Mouse (Mus musculus): ENCODE data around the gene Trim63. TPM values are rescaled to one million over a fixed set of nuclear protein-coding genes. Genes with fewer than 3 reads are reported as not detected.
"Not testable (repeated sequence)": the region's sequence is repeated elsewhere in the genome, so short reads cannot be mapped to it uniquely, and the experiment has no call there.

Trim63 gene
- under 1 TPM; 0.30 to 0.35 TPM for total RNA-seq (2021)
- long read RNA-seq, experiment 1: 0 reads
- long read RNA-seq, experiment 2: 0 reads

GRCm38 (mm10) chr4:134314876-134315275 lies at the start of gene Trim63:
Gene Trim63 (plus strand): TSS chr4:134315120.
- DNase-seq (ENCODE audit: low spot score in 2 of 2): no peak

- no peak for DNase-seq (ENCODE audit: low spot score in 2 of 2)
Measured at GRCm38 (mm10) chr4:134265860-134266585, 48.9 kb upstream of the Trim63 start.

DNA sequence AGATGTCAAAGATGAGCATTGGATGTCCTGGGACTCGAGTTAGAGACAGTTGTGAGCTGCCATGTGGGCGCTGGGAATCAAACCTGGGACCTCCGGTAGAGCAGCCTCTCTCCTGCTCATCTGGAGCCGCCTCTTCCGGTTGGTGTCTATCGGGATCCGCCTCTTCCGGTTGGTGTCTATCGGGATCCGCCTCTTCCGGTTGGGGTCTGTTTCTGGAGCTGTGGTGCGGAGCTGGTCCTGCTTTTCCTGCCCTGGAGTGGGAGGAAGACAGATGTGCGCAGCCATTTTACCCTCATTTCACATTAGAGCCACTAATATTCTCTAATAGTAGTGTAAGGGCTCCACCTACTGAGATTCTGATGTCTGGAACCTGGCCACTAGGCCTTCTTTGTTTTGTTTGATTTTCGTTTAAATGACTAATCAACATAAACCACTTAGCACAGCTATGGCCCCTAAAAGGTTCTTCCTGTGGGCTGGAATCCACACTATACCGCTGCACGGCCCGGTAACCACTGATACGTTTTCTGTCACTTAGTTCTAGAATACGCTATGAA lies 46.7 kb upstream of the Trim63 start:
- DNase-seq (ENCODE audit: low spot score in 2 of 2): no peak

DNA sequence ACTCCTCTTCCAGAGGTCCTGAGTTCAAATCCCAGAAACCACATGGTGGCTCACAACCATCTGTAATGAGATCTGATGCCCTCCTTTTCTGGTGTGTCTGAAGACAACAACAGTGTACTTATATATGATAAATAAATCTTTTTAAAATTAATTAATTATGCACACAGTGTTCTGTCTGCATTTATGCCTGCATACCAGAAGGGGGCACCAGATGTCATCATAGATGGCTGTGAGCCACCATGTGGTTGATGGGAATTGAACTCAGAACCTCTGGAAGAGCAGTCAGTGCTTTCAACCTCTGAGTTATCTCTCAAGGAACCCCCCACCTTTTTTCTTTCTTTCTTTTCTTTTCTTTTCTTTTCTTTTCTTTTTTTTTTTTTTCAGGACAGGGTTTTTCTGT lies 45.3 kb upstream of the Trim63 start:
- DNase-seq (ENCODE audit: low spot score in 2 of 2): not testable (repeated sequence)

DNA sequence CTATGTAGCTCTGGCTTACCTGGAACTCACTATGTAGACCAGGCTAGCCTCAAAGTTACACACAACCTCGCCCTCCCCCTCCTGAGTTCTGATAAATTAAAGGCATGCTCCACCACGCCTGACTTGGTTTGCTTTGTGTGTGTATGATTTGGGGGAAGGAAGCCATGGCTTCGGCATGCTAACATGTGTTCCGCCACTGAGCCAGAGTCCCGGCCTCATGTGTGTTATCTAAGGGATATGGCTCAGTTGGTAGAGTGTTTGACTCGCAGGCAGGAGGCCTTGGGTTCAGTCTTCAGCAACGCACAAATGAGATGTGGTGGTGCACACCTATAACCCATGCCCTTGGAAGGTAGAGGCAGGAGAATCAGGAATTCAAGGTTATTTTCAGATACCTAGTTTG lies 42.9 kb upstream of the Trim63 start:
- no peak for DNase-seq (ENCODE audit: low spot score in 2 of 2)

- no peak for DNase-seq (ENCODE audit: low spot score in 2 of 2)
Measured at GRCm38 (mm10) chr4:134272731-134273416, 42.0 kb upstream of the Trim63 start.

DNA sequence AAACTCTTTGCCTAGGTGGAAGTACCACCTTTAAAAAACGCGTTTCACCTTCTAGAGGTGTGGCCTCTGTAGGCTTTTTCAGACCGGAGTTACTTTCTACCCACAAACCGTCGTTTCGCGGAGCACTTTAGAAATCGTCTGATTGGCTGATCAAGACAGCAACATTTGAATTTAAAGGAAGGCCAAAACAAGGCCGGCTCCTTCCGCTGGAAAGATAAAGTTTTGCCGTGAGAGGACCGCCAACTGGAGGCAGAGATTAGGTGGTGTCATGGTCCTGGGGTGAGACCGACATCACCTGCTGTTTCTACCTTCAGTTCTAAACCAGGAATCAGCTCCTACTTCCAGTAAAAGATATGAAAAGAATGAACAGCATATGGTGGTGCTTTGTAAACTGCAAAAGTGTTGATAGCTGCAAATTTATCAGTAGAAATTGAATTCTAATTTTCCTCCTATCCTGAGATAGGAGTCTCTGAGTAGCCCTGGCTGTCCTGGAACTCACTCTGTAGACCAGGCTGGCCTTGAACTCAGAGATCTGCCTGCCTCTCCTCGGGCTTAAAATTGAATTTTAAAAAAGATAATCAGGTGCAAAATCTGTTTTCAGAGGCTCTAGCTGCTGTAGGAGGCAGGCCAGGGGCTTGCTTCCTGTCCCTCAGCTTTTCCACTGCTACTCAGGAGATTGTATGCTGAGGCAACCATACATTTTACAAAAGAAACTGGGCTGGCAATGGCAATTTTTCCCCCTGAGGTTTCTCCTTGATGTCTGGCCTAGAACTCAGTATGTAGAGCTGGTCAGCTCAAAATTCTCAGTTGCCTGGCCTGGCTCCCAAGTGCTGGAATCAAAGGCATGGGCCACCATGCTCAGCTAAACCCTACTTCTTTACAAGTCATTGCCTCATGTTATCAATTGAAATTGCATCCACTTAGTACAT lies 41.2 kb upstream of the Trim63 start:
- no peak for DNase-seq (ENCODE audit: low spot score in 2 of 2)

GRCm38 (mm10) chr4:134284942-134285341 lies 30.0 kb upstream of the Trim63 start:
- no peak for DNase-seq (ENCODE audit: low spot score in 2 of 2)

GRCm38 (mm10) chr4:134286226-134287167 lies 28.4 kb upstream of the Trim63 start:
- no peak for DNase-seq (ENCODE audit: low spot score in 2 of 2)

GRCm38 (mm10) chr4:134287168-134287564 lies 27.8 kb upstream of the Trim63 start:
- DNase-seq (ENCODE audit: low spot score in 2 of 2): peak; percentile 97 to 98

- peak; percentile 66 to 69 for DNase-seq (ENCODE audit: low spot score in 2 of 2)
Measured at GRCm38 (mm10) chr4:134287575-134288025, 27.3 kb upstream of the Trim63 start, which contains the start of gene Pdik1l. Gene Pdik1l (minus strand): TSS chr4:134287895.

DNA sequence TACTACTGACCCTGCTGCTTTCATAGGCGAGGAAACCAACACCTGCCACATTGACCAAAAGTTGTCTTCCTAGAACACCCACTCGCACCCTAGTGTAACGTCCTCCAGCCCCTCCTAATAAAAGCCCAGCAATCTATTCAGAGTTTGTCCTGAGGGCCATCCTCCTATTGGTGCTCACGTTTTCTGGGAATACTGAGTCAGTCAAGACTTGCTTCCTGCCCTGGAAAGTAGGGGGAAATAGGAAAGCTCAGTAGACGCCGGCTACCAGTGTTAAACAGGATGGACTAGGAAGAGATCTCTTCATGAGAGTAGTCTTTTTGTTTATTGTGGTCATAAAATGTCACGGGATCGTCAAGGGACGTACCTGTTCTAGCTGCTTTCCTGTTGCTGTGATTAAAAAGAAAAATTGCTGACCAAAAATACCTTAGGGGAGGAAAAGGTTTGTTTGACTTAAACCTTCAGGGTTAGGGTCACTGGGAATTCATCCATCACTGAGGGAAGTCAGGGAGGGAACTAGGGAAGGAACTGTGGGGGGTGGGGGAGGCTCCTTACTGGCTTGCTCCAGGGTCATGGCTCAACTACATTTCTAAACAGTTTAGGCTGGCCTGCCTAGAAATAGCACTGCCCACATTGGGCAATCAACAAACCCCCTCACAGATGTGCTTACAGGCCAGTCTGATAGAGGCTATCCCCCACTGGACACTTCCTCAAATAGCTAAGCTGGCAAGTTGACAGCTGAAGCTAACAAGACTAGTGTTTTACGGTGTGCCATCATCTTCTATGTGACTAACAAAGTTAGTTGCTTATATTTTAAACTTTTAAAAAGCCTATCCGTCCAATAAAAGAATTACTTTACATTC lies 26.3 kb upstream of the Trim63 start:
- no peak for DNase-seq (ENCODE audit: low spot score in 2 of 2)

GRCm38 (mm10) chr4:134292067-134292466 lies 22.9 kb upstream of the Trim63 start:
- DNase-seq (ENCODE audit: low spot score in 2 of 2): peak; percentile 67 to 73

- no peak for DNase-seq (ENCODE audit: low spot score in 2 of 2)
Measured at GRCm38 (mm10) chr4:134293061-134293691, 21.7 kb upstream of the Trim63 start.

DNA sequence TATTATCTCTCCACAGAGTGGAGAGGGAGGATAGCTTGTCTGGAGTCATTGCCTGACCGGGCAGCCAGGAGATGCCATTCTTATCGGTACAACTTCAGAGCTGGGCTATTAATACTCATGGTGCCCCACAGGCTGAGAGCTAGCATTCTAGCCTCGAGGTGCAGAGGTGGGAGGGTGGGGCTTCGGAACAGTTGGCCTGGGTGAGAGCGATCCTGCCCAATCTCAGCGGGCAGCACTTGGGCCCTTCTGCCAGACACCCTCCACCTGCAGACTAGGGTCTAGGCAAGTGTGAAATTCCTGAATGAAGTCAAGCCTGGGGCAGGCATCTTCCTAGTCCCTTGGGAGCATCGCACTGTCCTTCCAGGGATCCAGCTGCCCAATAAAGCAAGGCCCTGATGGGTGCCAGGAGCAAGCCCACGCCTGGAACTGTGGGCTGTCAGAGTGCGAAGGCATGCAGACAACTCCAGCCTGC lies 21.2 kb upstream of the Trim63 start:
- DNase-seq (ENCODE audit: low spot score in 2 of 2): no peak

- not testable (repeated sequence) for DNase-seq (ENCODE audit: low spot score in 2 of 2)
Measured at GRCm38 (mm10) chr4:134296096-134296495, 18.8 kb upstream of the Trim63 start.

GRCm38 (mm10) chr4:134296523-134296922 lies 18.4 kb upstream of the Trim63 start:
- DNase-seq (ENCODE audit: low spot score in 2 of 2): no peak

GRCm38 (mm10) chr4:134297369-134297768 lies 17.6 kb upstream of the Trim63 start:
- DNase-seq (ENCODE audit: low spot score in 2 of 2): no peak

Measured in left cerebral cortex, adult 18-20 months (tissue).